Mouse (Mus musculus): ENCODE results near the gene Trim69. TPM values are rescaled to one million over a fixed set of nuclear protein-coding genes. Genes with fewer than 3 reads are reported as not detected.
"Not testable (repeated sequence)": the region's sequence is repeated elsewhere in the genome, so short reads cannot be mapped to it uniquely, and the experiment has no call there.

Trim69 gene
- polyA plus RNA-seq, 1 experiment from 2014 or later = not detected

GRCm38 (mm10) chr2:122172188-122172587 is 11.7 kb downstream of the Trim69 start:
- Histone ChIP-seq H3K36me3 (no peaks in the 10 kb centered on the region), H3K27me3 (no peaks in the 10 kb centered on the region), H3K9me3 (replicated peaks) (no peaks in the 10 kb centered on the region), H3K4me1 (replicated peaks) (no peaks in the 10 kb centered on the region), H3K9ac (no peak overlapping the region), H3K27ac (no peak overlapping the region), H3K4me2 (no peak overlapping the region), H3K4me3 (replicated peaks) (no peak overlapping the region)
- DNase-seq (no peak), ATAC-seq (ENCODE audit: low read depth) (no peak)
- WGBS (ENCODE audit: insufficient replicate concordance) = 79% methylated on average over 2 of the region's 2 CpGs

- Histone ChIP-seq H3K27me3 (no peaks in the 10 kb centered on the region), H3K4me3 (replicated peaks) (no peak overlapping the region), H3K4me1 (replicated peaks) (no peaks in the 10 kb centered on the region), H3K27ac (no peak overlapping the region), H3K36me3 (no peaks in the 10 kb centered on the region), H3K9ac (no peak overlapping the region), H3K4me2 (no peak overlapping the region), H3K9me3 (replicated peaks) (no peaks in the 10 kb centered on the region)
- DNase-seq (no peak), ATAC-seq (ENCODE audit: low read depth) (no peak)
- 55% methylated on average over 8 of the region's 8 CpGs for WGBS (ENCODE audit: insufficient replicate concordance)
Measured at GRCm38 (mm10) chr2:122180051-122180822, 19.7 kb downstream of the Trim69 start.

GRCm38 (mm10) chr2:122185086-122185485 is 24.6 kb downstream of the Trim69 start:
- no peaks in the 10 kb centered on the region for H3K27me3 ChIP-seq
- ATAC-seq (ENCODE audit: low read depth) (no peak), DNase-seq (no peak)
- WGBS (ENCODE audit: insufficient replicate concordance) = 68% methylated on average over 4 of the region's 4 CpGs
- no peaks in the 10 kb centered on the region for H3K36me3 ChIP-seq
- no peak overlapping the region for H3K4me3 ChIP-seq (replicated peaks)
- no peaks in the 10 kb centered on the region for H3K9me3 ChIP-seq (replicated peaks)
- peaks cover 4% of the 10 kb centered on the region for H3K4me1 ChIP-seq (replicated peaks)
- H3K9ac ChIP-seq = no peak overlapping the region
- no peak overlapping the region for H3K4me2 ChIP-seq
- H3K27ac ChIP-seq = no peak overlapping the region

- Histone ChIP-seq H3K4me3 (replicated peaks) (no peak within 1 kb of the TSS), H3K36me3 (no peaks in the 10 kb centered on the region), H3K4me1 (replicated peaks) (peaks cover 4% of the 10 kb centered on the region), H3K4me2 (no peak within 1 kb of the TSS), H3K9ac (no peak within 1 kb of the TSS), H3K27me3 (no peaks in the 10 kb centered on the region), H3K27ac (no peak within 1 kb of the TSS), H3K9me3 (replicated peaks) (no peaks in the 10 kb centered on the region)
- DNase-seq = no peak
- ATAC-seq (ENCODE audit: low read depth) = no peak
- 73% methylated on average over 17 of the region's 17 CpGs for WGBS (ENCODE audit: insufficient replicate concordance)
Measured at GRCm38 (mm10) chr2:122186106-122186505, 25.6 kb downstream of the Trim69 start, which contains the start of the genes Patl2 and Terb2. Gene Patl2, minus strand, starts transcription at chr2:122186189. Gene Terb2, plus strand, starts transcription at chr2:122186272.

DNA sequence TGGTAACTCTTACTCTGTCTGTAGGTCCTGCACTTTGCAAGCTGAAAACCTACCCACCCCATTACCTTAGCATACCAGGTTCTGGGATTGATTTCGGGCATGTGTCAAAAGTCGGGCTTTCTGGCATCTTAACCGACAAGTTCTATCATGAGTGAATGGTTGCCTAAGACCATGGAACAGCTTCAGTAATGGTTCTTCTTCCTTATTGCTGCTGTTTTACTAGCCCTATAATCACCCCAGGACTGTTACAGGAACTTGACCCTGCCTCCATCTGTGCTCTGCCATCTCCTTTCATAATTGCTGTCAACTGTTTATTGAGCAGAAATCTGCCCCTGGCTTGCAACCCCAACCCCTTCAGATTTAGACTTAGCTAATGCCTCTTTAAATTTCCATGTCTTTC is 26.3 kb downstream of the Trim69 start:
- Histone ChIP-seq H3K4me3 (replicated peaks) (no peak overlapping the region), H3K36me3 (no peaks in the 10 kb centered on the region), H3K27ac (no peak overlapping the region), H3K27me3 (no peaks in the 10 kb centered on the region), H3K9me3 (replicated peaks) (no peaks in the 10 kb centered on the region), H3K4me2 (no peak overlapping the region), H3K4me1 (replicated peaks) (peaks cover 6% of the 10 kb centered on the region), H3K9ac (no peak overlapping the region)
- 83% methylated on average over 3 of the region's 3 CpGs for WGBS (ENCODE audit: insufficient replicate concordance)
- no peak for DNase-seq
- ATAC-seq (ENCODE audit: low read depth) = no peak

- 47% methylated on average over 3 of the region's 3 CpGs for WGBS (ENCODE audit: insufficient replicate concordance)
- H3K36me3 ChIP-seq = no peaks in the 10 kb centered on the region
- no peak overlapping the region for H3K4me2 ChIP-seq
- peaks cover 11% of the 10 kb centered on the region for H3K4me1 ChIP-seq (replicated peaks)
- no peak for DNase-seq
- H3K9ac ChIP-seq = no peak overlapping the region
- no peak for ATAC-seq (ENCODE audit: low read depth)
- H3K9me3 ChIP-seq (replicated peaks) = no peaks in the 10 kb centered on the region
- no peak overlapping the region for H3K4me3 ChIP-seq (replicated peaks)
- no peak overlapping the region for H3K27ac ChIP-seq
- H3K27me3 ChIP-seq = no peaks in the 10 kb centered on the region
Measured at GRCm38 (mm10) chr2:122191849-122192248, 31.3 kb downstream of the Trim69 start.

- 51% methylated on average over 1 of the region's 1 CpGs for WGBS (ENCODE audit: insufficient replicate concordance)
- ATAC-seq (ENCODE audit: low read depth) (no peak), DNase-seq (no peak)
Measured at GRCm38 (mm10) chr2:122194509-122194929, 34.0 kb downstream of the Trim69 start.

GRCm38 (mm10) chr2:122201501-122201900 is 41.0 kb downstream of the Trim69 start:
- H3K9ac ChIP-seq = no peak overlapping the region
- ATAC-seq (ENCODE audit: low read depth) (no peak), DNase-seq (no peak)
- no peaks in the 10 kb centered on the region for H3K36me3 ChIP-seq
- H3K27me3 ChIP-seq = no peaks in the 10 kb centered on the region
- no peaks in the 10 kb centered on the region for H3K9me3 ChIP-seq (replicated peaks)
- H3K4me3 ChIP-seq (replicated peaks) = no peak overlapping the region
- no peak overlapping the region for H3K4me2 ChIP-seq
- WGBS (ENCODE audit: insufficient replicate concordance) = 27% methylated on average over 1 of the region's 1 CpGs
- H3K4me1 ChIP-seq (replicated peaks) = no peaks in the 10 kb centered on the region
- no peak overlapping the region for H3K27ac ChIP-seq

More at GRCm38 (mm10) chr2:122194509-122194929, 34.0 kb downstream of the Trim69 start:
- H3K27ac ChIP-seq = no peak overlapping the region
- 0 out of 2 replicates have a peak, but pooled peaks cover 7% of the 10 kb centered on the region for H3K4me1 ChIP-seq (replicated peaks)
- H3K9ac ChIP-seq = no peak overlapping the region
- H3K4me2 ChIP-seq = no peak overlapping the region
- H3K27me3 ChIP-seq = no peaks in the 10 kb centered on the region
- H3K4me3 ChIP-seq (replicated peaks) = no peak overlapping the region
- H3K9me3 ChIP-seq (replicated peaks) = no peaks in the 10 kb centered on the region
- no peaks in the 10 kb centered on the region for H3K36me3 ChIP-seq

- Histone ChIP-seq H3K9me3 (replicated peaks) (no peaks in the 10 kb centered on the region), H3K36me3 (no peaks in the 10 kb centered on the region), H3K4me2 (no peak overlapping the region), H3K4me3 (replicated peaks) (no peak overlapping the region), H3K27me3 (no peaks in the 10 kb centered on the region), H3K27ac (no peak overlapping the region), H3K9ac (no peak overlapping the region), H3K4me1 (replicated peaks) (no peaks in the 10 kb centered on the region; the same call in 1 of the 2 replicates)
- no peak for ATAC-seq (ENCODE audit: low read depth)
- no peak for DNase-seq
- 49% methylated on average over 2 of the region's 2 CpGs for WGBS (ENCODE audit: insufficient replicate concordance)
Measured at GRCm38 (mm10) chr2:122206440-122207107, 46.1 kb downstream of the Trim69 start.

GRCm38 (mm10) chr2:122210534-122211228 is 50.2 kb downstream of the Trim69 start:
- Histone ChIP-seq H3K9ac (no peak overlapping the region), H3K27me3 (no peaks in the 10 kb centered on the region), H3K4me2 (no peak overlapping the region), H3K4me3 (replicated peaks) (no peak overlapping the region), H3K9me3 (replicated peaks) (no peaks in the 10 kb centered on the region), H3K27ac (no peak overlapping the region), H3K4me1 (replicated peaks) (no peaks in the 10 kb centered on the region; the same call in 1 of the 2 replicates), H3K36me3 (no peaks in the 10 kb centered on the region)
- 72% methylated on average over 3 of the region's 3 CpGs for WGBS (ENCODE audit: insufficient replicate concordance)
- no peak for DNase-seq
- ATAC-seq (ENCODE audit: low read depth) = no peak

- Histone ChIP-seq H3K4me1 (replicated peaks) (peaks cover 36% of the 10 kb centered on the region), H3K27ac (peak overlapping the region; percentile 45)
- not testable (repeated sequence) for H3K4me3 ChIP-seq (replicated peaks); H3K36me3 ChIP-seq; H3K27me3 ChIP-seq; DNase-seq; H3K9me3 ChIP-seq (replicated peaks); H3K9ac ChIP-seq; H3K4me2 ChIP-seq
- WGBS (ENCODE audit: insufficient replicate concordance) = 36% methylated on average over 4 of the region's 4 CpGs
- ATAC-seq (ENCODE audit: low read depth) = peak; percentile 89
Measured at GRCm38 (mm10) chr2:122217075-122217474, 56.6 kb downstream of the Trim69 start.
